Mouse (Mus musculus) lung, adult 2 months (tissue): ENCODE measurements at regions not wholly inside any gene's neighbourhood (a gene's known extent, or its start where the extent isn't known, plus 50 kb on each side); places are given as distances from the start of the nearest gene placed in this dataset.
A peak's percentile ranks its signal among the peaks of the same experiment; 100 is the strongest.
"Not testable (repeated sequence)": the region's sequence is repeated elsewhere in the genome, so short reads cannot be mapped to it uniquely, and the experiment has no call there.

Source experiments
- DNase-seq: peaks from one replicate; pipeline ENCODE4 v3.0.0; 2022
- H3K4me1 ChIP-seq: fragments of 200-500 bp; 2 replicates; pipeline ENCODE4 v1.6.1; 2011; ENCODE audit warnings: low read length; ENCODE audit not compliant: control insufficient read depth, insufficient read depth
- H3K4me3 ChIP-seq: fragments of 200-500 bp; replicated peaks from 2 replicates; pipeline ENCODE3; 2011; ENCODE audit warnings: low read depth, mild to moderate bottlenecking, control low read depth, low read length; ENCODE audit errors: extremely low read depth
- CTCF ChIP-seq: fragments of 200-500 bp; IDR thresholded peaks from 2 replicates; pipeline ENCODE4 v1.5.1; 2011; ENCODE audit warnings: mild to moderate bottlenecking, low read length, control low read depth; ENCODE audit not compliant: insufficient read depth
- POLR2A ChIP-seq: fragments of 200-500 bp; IDR thresholded peaks from 2 replicates; pipeline ENCODE4 v1.6.1; 2011; ENCODE audit warnings: low read depth, mild to moderate bottlenecking, control low read depth, low read length, borderline replicate concordance; ENCODE audit errors: extremely low read depth
- WGBS: fragments of 180-500 bp; shearing (Covaris S2); methylation state at CpG from one replicate; pipeline ENCODE4 v1.1.7; 2018; 5-methylcytosine and 5-hydroxymethylcytosine counted together

- WGBS, result 54% methylated on average over 6 of the region's 6 CpGs
- TF ChIP-seq POLR2A (no peak), CTCF (no peak)
- H3K4me1 ChIP-seq, result no peaks in the 10 kb centered on the region
- DNase-seq, result no peak
- H3K4me3 ChIP-seq, result no peak overlapping the region
Measured at GRCm38 (mm10) chr2:108813040-108813566, 467.4 kb upstream of the Kif18a start.

GRCm38 (mm10) chr2:108816579-108816978 is 464.0 kb upstream of the Kif18a start:
- Histone ChIP-seq H3K4me1 (no peaks in the 10 kb centered on the region), H3K4me3 (no peak overlapping the region)
- TF ChIP-seq CTCF (no peak), POLR2A (no peak)
- no peak for DNase-seq

- Histone ChIP-seq H3K4me3 (no peak overlapping the region), H3K4me1 (no peaks in the 10 kb centered on the region)
- DNase-seq, result no peak
- TF ChIP-seq POLR2A, result no peak
- no peak for TF ChIP-seq CTCF
Measured at GRCm38 (mm10) chr2:108824025-108824424, 456.5 kb upstream of the Kif18a start.

GRCm38 (mm10) chr2:108825981-108826380 is 454.6 kb upstream of the Kif18a start:
- WGBS, result 57% methylated on average over 5 of the region's 5 CpGs
- TF ChIP-seq POLR2A, result no peak
- no peak for TF ChIP-seq CTCF
- no peaks in the 10 kb centered on the region for H3K4me1 ChIP-seq
- DNase-seq, result no peak
- H3K4me3 ChIP-seq, result no peak overlapping the region

GRCm38 (mm10) chr2:108827106-108827838 is 453.3 kb upstream of the Kif18a start:
- H3K4me3 ChIP-seq, result no peak overlapping the region
- no peak for DNase-seq
- WGBS, result 14% methylated on average over 12 of the region's 12 CpGs
- TF ChIP-seq CTCF, result no peak
- TF ChIP-seq POLR2A, result no peak
- no peaks in the 10 kb centered on the region for H3K4me1 ChIP-seq

- no peaks in the 10 kb centered on the region for H3K4me1 ChIP-seq
- no peak for TF ChIP-seq POLR2A
- no peak for TF ChIP-seq CTCF
- H3K4me3 ChIP-seq, result no peak overlapping the region
- no peak for DNase-seq
- 50% methylated on average over 3 of the region's 3 CpGs for WGBS
Measured at GRCm38 (mm10) chr2:108827974-108828700, 452.4 kb upstream of the Kif18a start.

- not testable (repeated sequence) for H3K4me3 ChIP-seq, DNase-seq, H3K4me1 ChIP-seq
- WGBS, result 63% methylated on average over 2 of the region's 2 CpGs
Measured at GRCm38 (mm10) chr2:108843855-108844254, 436.7 kb upstream of the Kif18a start.

- TF ChIP-seq POLR2A (no peak), CTCF (no peak)
- DNase-seq, result no peak
- Histone ChIP-seq H3K4me3 (no peak overlapping the region), H3K4me1 (no peaks in the 10 kb centered on the region)
- WGBS, result 78% methylated on average over 3 of the region's 3 CpGs
Measured at GRCm38 (mm10) chr2:108848051-108848450, 432.5 kb upstream of the Kif18a start.

GRCm38 (mm10) chr2:108854399-108854798 is 426.1 kb upstream of the Kif18a start:
- Histone ChIP-seq H3K4me1 (no peaks in the 10 kb centered on the region), H3K4me3 (no peak overlapping the region)
- TF ChIP-seq CTCF (no peak), POLR2A (no peak)
- 58% methylated on average over 2 of the region's 2 CpGs for WGBS
- no peak for DNase-seq

- 0 out of 2 replicates have a peak, but pooled peaks have one; percentile 12 for TF ChIP-seq CTCF
- no peak for TF ChIP-seq POLR2A
- Histone ChIP-seq H3K4me3 (no peak overlapping the region), H3K4me1 (no peaks in the 10 kb centered on the region)
- DNase-seq, result no peak
- 69% methylated on average over 4 of the region's 4 CpGs for WGBS
Measured at GRCm38 (mm10) chr2:108877141-108877540, 403.4 kb upstream of the Kif18a start.
